Mouse (Mus musculus) hindbrain, embryonic 10.5 days (tissue): ENCODE data around the gene Cobll1. TPM values are rescaled to one million over a fixed set of nuclear protein-coding genes. Genes with fewer than 3 reads are reported as not detected.

ENCODE experiments used
- DNase-seq: peaks from one replicate; pipeline ENCODE4 v3.0.0-alpha.2; 2017; ENCODE audit warnings: low spot score
- H3K27ac ChIP-seq: fragments of 300-500 bp; sonication (generic); 2 replicates; pipeline ENCODE4 v1.5.1; 2016; ENCODE audit warnings: mild to moderate bottlenecking, moderate library complexity
- H3K27me3 ChIP-seq: fragments of 300-500 bp; sonication (generic); 2 replicates; pipeline ENCODE4 v1.6.1; 2016; ENCODE audit warnings: mild to moderate bottlenecking; ENCODE audit not compliant: poor library complexity, insufficient read depth, severe bottlenecking
- H3K36me3 ChIP-seq: fragments of 300-500 bp; sonication (generic); 2 replicates; pipeline ENCODE4 v1.6.1; 2016; ENCODE audit warnings: mild to moderate bottlenecking, moderate library complexity
- H3K4me1 ChIP-seq: fragments of 300-500 bp; sonication (generic); replicated peaks from 2 replicates; pipeline ENCODE4 v1.6.1; 2016; ENCODE audit warnings: mild to moderate bottlenecking
- H3K4me3 ChIP-seq: fragments of 300-500 bp; sonication (generic); 2 replicates; pipeline ENCODE4 v1.5.1; 2016; ENCODE audit warnings: mild to moderate bottlenecking, moderate library complexity
- H3K9me3 ChIP-seq: fragments of 300-500 bp; sonication (generic); 2 replicates; pipeline ENCODE4 v1.6.1; 2016; ENCODE audit warnings: mild to moderate bottlenecking, moderate library complexity
- WGBS: fragments of 180-500 bp; shearing (Covaris S2); methylation state at CpG from one replicate; pipeline ENCODE4 v1.1.7; 2016; 5-methylcytosine and 5-hydroxymethylcytosine counted together
- polyA plus RNA-seq: library from polyadenylated mRNA; unstranded; fragments of >200 nt; fragmentation: Nextera tagmentation; extraction: Ambion mirVana; gene quantifications from 2 replicates; pipeline ENCODE4 v1.2.1, GENCODE M21; 2016

Gene Cobll1
- polyA plus RNA-seq, 1 experiment from 2014 or later, result 2.5 TPM

GRCm38 (mm10) chr2:65227898-65228290, 11.3 kb downstream of the Cobll1 start:
- 78% methylated on average over 2 of the region's 2 CpGs for WGBS
- H3K9me3 ChIP-seq, result no peaks in the 10 kb centered on the region
- no peaks in the 10 kb centered on the region for H3K36me3 ChIP-seq

GRCm38 (mm10) chr2:65227154-65227897, 11.9 kb downstream of the Cobll1 start:
- no peak overlapping the region for H3K27ac ChIP-seq
- no peaks in the 10 kb centered on the region for H3K9me3 ChIP-seq
- H3K4me1 ChIP-seq, result no peaks in the 10 kb centered on the region
- no peak for DNase-seq
- no peaks in the 10 kb centered on the region for H3K36me3 ChIP-seq
- no peaks in the 10 kb centered on the region for H3K27me3 ChIP-seq
- no peak overlapping the region for H3K4me3 ChIP-seq
- WGBS, result 88% methylated on average over 6 of the region's 6 CpGs

More at GRCm38 (mm10) chr2:65227898-65228290, 11.3 kb downstream of the Cobll1 start:
- H3K4me3 ChIP-seq, result no peak overlapping the region
- H3K27ac ChIP-seq, result no peak overlapping the region
- no peak for DNase-seq
- H3K4me1 ChIP-seq, result no peaks in the 10 kb centered on the region
- no peaks in the 10 kb centered on the region for H3K27me3 ChIP-seq

GRCm38 (mm10) chr2:65226494-65226893, 12.7 kb downstream of the Cobll1 start:
- Histone ChIP-seq H3K36me3 (no peaks in the 10 kb centered on the region), H3K27ac (no peak overlapping the region), H3K4me1 (no peaks in the 10 kb centered on the region), H3K4me3 (no peak overlapping the region), H3K9me3 (no peaks in the 10 kb centered on the region), H3K27me3 (no peaks in the 10 kb centered on the region)
- no peak for DNase-seq
- WGBS, result 86% methylated on average over 4 of the region's 4 CpGs

GRCm38 (mm10) chr2:65223956-65224735, 15.1 kb downstream of the Cobll1 start:
- Histone ChIP-seq H3K4me1 (no peaks in the 10 kb centered on the region), H3K27ac (no peak overlapping the region), H3K9me3 (no peaks in the 10 kb centered on the region), H3K36me3 (no peaks in the 10 kb centered on the region), H3K27me3 (no peaks in the 10 kb centered on the region), H3K4me3 (no peak overlapping the region)
- 85% methylated on average over 12 of the region's 12 CpGs for WGBS
- no peak for DNase-seq

GRCm38 (mm10) chr2:65223012-65223411, 16.2 kb downstream of the Cobll1 start:
- WGBS, result 87% methylated on average over 8 of the region's 8 CpGs
- no peaks in the 10 kb centered on the region for H3K9me3 ChIP-seq

GRCm38 (mm10) chr2:65221646-65222045, 17.6 kb downstream of the Cobll1 start:
- H3K27ac ChIP-seq, result no peak overlapping the region
- H3K36me3 ChIP-seq, result no peaks in the 10 kb centered on the region
- H3K4me1 ChIP-seq, result no peaks in the 10 kb centered on the region
- no peaks in the 10 kb centered on the region for H3K9me3 ChIP-seq
- DNase-seq, result no peak
- no peak overlapping the region for H3K4me3 ChIP-seq
- 78% methylated on average over 2 of the region's 2 CpGs for WGBS
- H3K27me3 ChIP-seq, result no peaks in the 10 kb centered on the region

More at GRCm38 (mm10) chr2:65223012-65223411, 16.2 kb downstream of the Cobll1 start:
- DNase-seq, result no peak
- H3K4me1 ChIP-seq, result no peaks in the 10 kb centered on the region
- H3K4me3 ChIP-seq, result no peak overlapping the region
- H3K27ac ChIP-seq, result no peak overlapping the region
- no peaks in the 10 kb centered on the region for H3K27me3 ChIP-seq
- no peaks in the 10 kb centered on the region for H3K36me3 ChIP-seq

GRCm38 (mm10) chr2:65220563-65220962, 18.6 kb downstream of the Cobll1 start:
- H3K27ac ChIP-seq, result no peak overlapping the region
- no peaks in the 10 kb centered on the region for H3K4me1 ChIP-seq
- no peaks in the 10 kb centered on the region for H3K9me3 ChIP-seq
- DNase-seq, result no peak
- H3K4me3 ChIP-seq, result no peak overlapping the region
- WGBS, result 80% methylated on average over 1 of the region's 1 CpGs
- no peaks in the 10 kb centered on the region for H3K27me3 ChIP-seq
- H3K36me3 ChIP-seq, result no peaks in the 10 kb centered on the region

- 83% methylated on average over 11 of the region's 11 CpGs for WGBS
- DNase-seq, result no peak
- Histone ChIP-seq H3K27ac (no peak overlapping the region), H3K36me3 (no peaks in the 10 kb centered on the region), H3K4me3 (no peak overlapping the region), H3K9me3 (no peaks in the 10 kb centered on the region), H3K4me1 (no peaks in the 10 kb centered on the region), H3K27me3 (no peaks in the 10 kb centered on the region)
Observed at GRCm38 (mm10) chr2:65219375-65220135, 19.6 kb downstream of the Cobll1 start.

- WGBS, result 91% methylated on average over 9 of the region's 9 CpGs
- no peak for DNase-seq
- no peak overlapping the region for H3K27ac ChIP-seq
Observed at GRCm38 (mm10) chr2:65218318-65218717, 20.9 kb downstream of the Cobll1 start.

GRCm38 (mm10) chr2:65217677-65218076, 21.5 kb downstream of the Cobll1 start:
- Histone ChIP-seq H3K36me3 (no peaks in the 10 kb centered on the region), H3K4me3 (no peak overlapping the region), H3K27me3 (no peaks in the 10 kb centered on the region), H3K27ac (no peak overlapping the region), H3K9me3 (no peaks in the 10 kb centered on the region), H3K4me1 (no peaks in the 10 kb centered on the region)
- WGBS, result 93% methylated on average over 6 of the region's 6 CpGs
- DNase-seq, result no peak

More at GRCm38 (mm10) chr2:65218318-65218717, 20.9 kb downstream of the Cobll1 start:
- no peaks in the 10 kb centered on the region for H3K9me3 ChIP-seq
- H3K4me1 ChIP-seq, result no peaks in the 10 kb centered on the region
- no peak overlapping the region for H3K4me3 ChIP-seq
- no peaks in the 10 kb centered on the region for H3K36me3 ChIP-seq
- no peaks in the 10 kb centered on the region for H3K27me3 ChIP-seq

- Histone ChIP-seq H3K27me3 (no peaks in the 10 kb centered on the region), H3K4me3 (no peak overlapping the region), H3K4me1 (no peaks in the 10 kb centered on the region), H3K36me3 (no peaks in the 10 kb centered on the region), H3K9me3 (no peaks in the 10 kb centered on the region), H3K27ac (no peak overlapping the region)
- no peak for DNase-seq
Observed at GRCm38 (mm10) chr2:65216163-65216562, 23.0 kb downstream of the Cobll1 start.

GRCm38 (mm10) chr2:65214556-65214955, 24.6 kb downstream of the Cobll1 start:
- no peaks in the 10 kb centered on the region for H3K36me3 ChIP-seq
- H3K4me1 ChIP-seq, result no peaks in the 10 kb centered on the region
- no peak overlapping the region for H3K4me3 ChIP-seq
- 97% methylated on average over 1 of the region's 1 CpGs for WGBS
- no peak for DNase-seq
- H3K27me3 ChIP-seq, result no peaks in the 10 kb centered on the region
- H3K9me3 ChIP-seq, result no peaks in the 10 kb centered on the region
- H3K27ac ChIP-seq, result no peak overlapping the region

GRCm38 (mm10) chr2:65213675-65214074, 25.5 kb downstream of the Cobll1 start:
- Histone ChIP-seq H3K27me3 (no peaks in the 10 kb centered on the region), H3K4me3 (no peak overlapping the region), H3K4me1 (no peaks in the 10 kb centered on the region), H3K27ac (no peak overlapping the region), H3K36me3 (no peaks in the 10 kb centered on the region), H3K9me3 (no peaks in the 10 kb centered on the region)
- DNase-seq, result no peak
- WGBS, result 89% methylated on average over 3 of the region's 3 CpGs
